In genomic region chr10:60432679-60433078, GRCm38 (mm10) we compare ENCODE assay signal across 27 mouse cellular contexts. TPM values are rescaled to one million over a fixed set of nuclear protein-coding genes. Genes with fewer than 3 reads are reported as not detected.
"Had no signal": no experiment of that assay in that cellular context is flagged by ENCODE, and none has a peak within 500 bp of the region (broad histone marks: within the 10 kb centered on the region; RNA-seq: fewer than 3 reads in every experiment).

No protein-coding gene starts in this region.

- ATAC-seq: hindbrain, postnatal 0 days; intestine, embryonic 16.5 days had no signal

- H3K27ac ChIP-seq: heart, adult 2 months; heart, embryonic 13.5 days; heart, embryonic 15.5 days; hindbrain, embryonic 15.5 days; hindbrain, postnatal 0 days; layer of hippocampus, adult 2 months; left cerebral cortex, adult 2 months; liver, embryonic 13.5 days; liver, embryonic 15.5 days had no signal

- H3K9me3 ChIP-seq: heart, embryonic 13.5 days; heart, embryonic 15.5 days; hindbrain, embryonic 15.5 days; liver, embryonic 13.5 days; liver, embryonic 15.5 days had no signal

- H3K4me3 ChIP-seq: heart, adult 2 months; heart, embryonic 13.5 days; heart, embryonic 15.5 days; hindbrain, embryonic 15.5 days; layer of hippocampus, adult 2 months; left cerebral cortex, adult 2 months; liver, embryonic 13.5 days; liver, embryonic 15.5 days had no signal

- DNase-seq: gastrocnemius, postnatal 14 days; gastrocnemius, postnatal 36 days; heart, adult 11 months; heart, adult 2 months; heart, postnatal 14 days; heart, postnatal 36 days; kidney, adult 11 months; kidney, adult 2 months; kidney, postnatal 10 days; kidney, postnatal 25 days; kidney, postnatal 4 days; liver; liver, embryonic 13.5 days had no signal

- H3K27me3 ChIP-seq: hindbrain, embryonic 15.5 days; liver, embryonic 13.5 days; liver, embryonic 15.5 days had no signal

- H3K4me1 ChIP-seq: heart, embryonic 13.5 days; heart, embryonic 15.5 days; liver, embryonic 13.5 days; liver, embryonic 15.5 days had no signal

- H3K9ac ChIP-seq: heart, embryonic 13.5 days; heart, embryonic 15.5 days; hindbrain, embryonic 15.5 days; liver, embryonic 13.5 days; liver, embryonic 15.5 days had no signal

- H3K4me2 ChIP-seq: heart, embryonic 11.5 days; heart, embryonic 13.5 days; heart, embryonic 15.5 days; hindbrain, embryonic 15.5 days; liver, embryonic 11.5 days; liver, embryonic 13.5 days; liver, embryonic 15.5 days had no signal

- H3K36me3 ChIP-seq: heart, embryonic 13.5 days; heart, embryonic 15.5 days; hindbrain, embryonic 15.5 days; liver, embryonic 13.5 days; liver, embryonic 15.5 days had no signal

RNA-seq across cellular contexts. Expression of gene Gm17455, which starts 33.2 kb away (rescaled TPM):
- total RNA-seq: gastrocnemius, adult 18-20 months; gastrocnemius, adult 8-10 months; gastrocnemius, postnatal 36 days; heart, adult 2 months; heart, postnatal 14 days; heart, postnatal 36 days; hematopoietic stem cell, adult 5-6 weeks; layer of hippocampus, adult 2 months; left cerebral cortex, adult 2 months; left cerebral cortex, postnatal 36 days had no signal
- polyA plus RNA-seq: kidney, adult 2 months; liver, embryonic 13.5 days had no signal
